Mouse (Mus musculus) forelimb bud, embryonic 11.5 days (tissue): ENCODE measurements around the gene Fam43b.

Experiments
- DNase-seq: peaks from one replicate; pipeline ENCODE4 v3.0.0-alpha.2; 2012; ENCODE audit warnings: low read depth, low spot score

Gene Fam43b

DNA sequence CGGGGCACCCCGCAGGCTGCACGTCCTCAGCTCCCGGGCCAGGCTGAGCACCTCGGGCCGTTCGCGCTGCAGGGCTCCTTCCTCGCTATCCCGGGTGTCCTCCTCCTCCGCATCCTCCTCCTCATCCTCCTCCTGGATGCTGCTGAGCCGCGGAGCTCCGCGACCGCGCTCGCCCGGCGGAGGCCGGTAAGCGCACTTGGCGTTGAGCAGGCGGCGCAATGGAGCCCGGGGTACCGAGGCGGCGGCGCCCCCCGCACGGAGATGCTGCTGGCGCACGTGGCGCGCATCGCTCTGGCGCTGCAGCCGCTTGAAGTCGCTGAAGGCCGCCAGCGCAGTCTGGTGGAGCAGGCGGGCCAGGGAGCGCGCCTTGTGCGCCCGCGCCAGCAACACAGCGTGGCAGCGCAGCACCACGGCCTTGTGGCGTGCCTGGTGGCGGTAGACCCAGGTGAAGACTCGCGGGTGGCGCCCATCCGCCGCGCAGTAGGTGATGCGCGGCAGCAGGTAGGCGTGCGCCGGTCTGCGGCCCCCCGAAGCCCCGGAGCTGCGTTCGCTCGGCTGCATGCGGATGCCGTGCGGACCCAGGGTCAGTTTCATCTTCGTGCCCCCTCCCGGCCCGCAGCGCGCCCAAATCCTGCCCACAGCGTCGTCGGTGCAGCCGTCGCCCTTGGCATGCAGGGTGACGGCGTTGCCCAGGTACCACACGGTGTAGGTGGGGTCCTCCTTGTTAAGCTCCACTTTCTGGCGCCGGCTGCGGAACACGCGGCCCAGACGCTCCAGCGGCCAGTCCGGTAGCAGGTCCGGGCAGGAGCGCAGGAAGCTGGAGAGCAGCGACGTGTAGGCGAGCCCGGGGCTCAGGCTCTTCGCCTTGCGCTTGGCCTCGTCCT lies 999 bp downstream of the Fam43b start:
- DNase-seq = no peak

GRCm38 (mm10) chr4:138393703-138394102 lies 2.6 kb downstream of the Fam43b start:
- DNase-seq = no peak

GRCm38 (mm10) chr4:138383789-138384188 lies 12.5 kb downstream of the Fam43b start:
- no peak for DNase-seq

DNA sequence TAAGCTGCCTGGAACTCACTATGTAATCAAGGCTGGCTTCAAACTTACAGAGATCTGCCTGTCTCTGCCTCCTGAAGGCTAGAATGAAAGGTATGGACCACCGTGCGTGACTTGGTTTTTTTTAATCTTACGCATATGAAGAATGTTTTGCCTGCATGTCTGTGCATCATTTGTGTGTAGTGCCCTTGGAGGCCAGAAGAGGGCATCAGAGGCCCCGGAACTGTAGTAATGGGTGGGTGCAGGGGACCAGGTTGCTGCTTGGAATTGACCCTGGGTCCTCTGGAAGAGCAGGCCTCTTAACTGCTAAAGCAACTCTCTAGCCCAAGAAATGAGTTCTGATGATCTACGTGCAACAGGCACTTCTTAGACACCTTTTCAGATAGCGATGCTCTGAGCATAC lies 13.9 kb downstream of the Fam43b start:
- no peak for DNase-seq

- DNase-seq = no peak
Measured at GRCm38 (mm10) chr4:138380132-138380689, 16.1 kb downstream of the Fam43b start.

DNA sequence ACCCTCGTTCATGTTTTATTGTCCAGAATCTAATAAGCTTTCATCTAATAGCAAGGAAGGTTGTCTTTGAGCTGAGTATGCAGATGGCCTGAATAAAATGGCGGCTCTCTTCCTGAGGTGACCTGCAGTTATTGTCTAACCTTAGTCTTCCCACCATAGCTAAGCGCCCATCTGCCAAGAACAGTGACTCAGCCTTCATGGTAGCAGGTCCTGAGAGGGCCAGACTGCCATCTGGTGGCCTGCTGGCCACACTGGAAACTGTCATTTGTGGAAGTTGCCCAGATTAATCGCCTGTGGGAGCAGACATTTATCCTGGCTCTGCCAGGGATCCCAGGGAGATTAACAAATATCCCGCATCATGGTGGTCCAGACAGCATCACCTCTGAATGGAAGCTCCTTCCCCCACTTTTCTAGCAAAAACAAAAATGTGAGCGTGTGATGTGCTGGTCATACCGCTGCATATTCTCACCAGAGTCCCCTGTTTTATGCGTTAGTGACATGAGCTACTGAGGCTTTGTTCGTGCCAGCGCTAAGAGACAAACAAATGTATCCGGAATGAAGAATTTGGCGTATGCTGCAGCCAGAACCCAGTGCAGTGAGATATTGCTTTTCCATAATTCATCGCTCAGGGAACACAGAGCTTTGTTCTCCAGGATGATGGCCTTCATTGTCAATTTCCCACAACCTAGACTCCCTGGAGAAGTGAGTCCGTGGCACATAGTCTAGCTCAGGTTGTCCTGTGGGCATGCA lies 17.1 kb downstream of the Fam43b start:
- DNase-seq = peak; percentile 40

DNA sequence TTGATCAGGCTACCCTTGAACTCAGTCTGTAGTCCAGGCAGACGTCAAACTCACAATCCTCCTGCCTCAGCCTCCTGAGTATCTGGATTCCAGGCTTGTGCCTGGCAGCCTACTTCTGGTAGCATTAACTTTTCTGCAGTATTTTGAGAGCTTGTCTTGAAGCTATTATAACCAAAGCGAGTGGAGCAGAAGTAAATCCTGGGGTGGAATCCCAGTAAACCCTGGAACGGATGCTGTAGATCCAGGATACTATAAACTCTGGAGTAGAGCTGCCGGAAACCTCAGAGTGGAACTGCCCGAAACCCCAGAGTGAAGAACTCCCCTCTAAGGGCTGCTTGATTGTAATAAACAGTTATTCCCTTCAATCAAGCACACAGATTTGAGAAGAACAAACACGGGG lies 18.8 kb downstream of the Fam43b start:
- DNase-seq = peak; percentile 68

- no peak for DNase-seq
Measured at GRCm38 (mm10) chr4:138375117-138375516, 21.2 kb downstream of the Fam43b start.

DNA sequence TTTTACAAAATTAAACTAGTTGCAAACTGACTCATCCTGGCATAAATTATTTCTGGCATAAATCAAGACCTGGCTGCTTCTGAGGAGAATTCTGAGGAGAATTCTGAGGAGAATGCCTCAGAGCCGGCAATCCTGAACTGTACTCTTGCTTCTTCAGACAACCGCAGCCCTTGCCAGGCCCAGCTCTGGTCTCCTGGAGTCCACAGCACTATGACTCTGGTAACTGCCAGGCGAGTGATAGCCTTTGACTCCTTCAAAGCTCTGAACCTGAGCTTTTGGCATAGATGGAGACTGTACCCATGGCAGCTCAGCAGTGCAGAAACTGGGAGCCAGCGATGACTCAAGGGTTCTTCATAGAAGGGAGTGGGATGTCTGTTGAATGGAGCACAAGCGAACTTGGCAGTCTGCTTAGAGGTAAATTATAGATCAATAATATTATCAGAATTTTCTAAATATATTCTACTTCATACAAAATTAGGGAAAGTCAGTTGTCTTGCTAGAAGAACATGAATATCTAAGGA lies 25.3 kb downstream of the Fam43b start:
- DNase-seq = no peak

DNA sequence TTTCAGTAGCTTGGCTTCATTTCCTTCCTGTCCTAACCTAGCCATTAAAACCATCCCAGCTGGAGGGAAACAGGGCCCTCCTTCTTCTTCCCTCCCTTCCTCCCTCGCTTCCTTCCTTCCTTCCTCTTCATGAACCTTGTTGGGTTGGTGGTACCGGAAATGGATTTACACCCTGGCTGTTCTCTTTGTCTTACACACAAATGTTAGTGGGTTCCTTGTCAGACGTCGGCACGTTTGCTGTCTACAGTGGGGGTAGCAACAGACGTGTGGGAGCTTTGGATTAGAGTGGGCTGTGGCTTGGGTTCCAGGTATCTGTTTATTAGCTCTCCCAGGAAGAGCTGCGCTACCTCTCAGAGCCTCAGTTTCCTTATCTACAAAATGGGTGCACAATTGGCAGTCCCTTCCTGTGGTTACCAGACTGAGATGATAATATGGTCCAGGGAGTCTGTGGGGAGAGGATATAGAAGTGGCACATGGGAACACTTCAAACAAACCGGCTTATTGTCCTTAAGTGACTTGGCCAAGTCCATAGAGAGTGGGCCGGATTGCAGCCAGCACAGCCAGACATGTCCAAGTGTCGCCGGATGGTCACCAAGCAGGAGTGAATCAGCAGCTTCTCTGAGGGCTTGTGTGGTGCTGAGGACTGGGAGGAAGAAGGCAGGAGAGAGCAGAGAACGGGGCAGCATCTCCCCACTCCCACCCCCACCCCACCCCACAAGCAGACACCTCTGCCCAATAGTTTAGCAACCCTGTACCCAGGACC lies 27.6 kb downstream of the Fam43b start:
- DNase-seq = no peak

DNA sequence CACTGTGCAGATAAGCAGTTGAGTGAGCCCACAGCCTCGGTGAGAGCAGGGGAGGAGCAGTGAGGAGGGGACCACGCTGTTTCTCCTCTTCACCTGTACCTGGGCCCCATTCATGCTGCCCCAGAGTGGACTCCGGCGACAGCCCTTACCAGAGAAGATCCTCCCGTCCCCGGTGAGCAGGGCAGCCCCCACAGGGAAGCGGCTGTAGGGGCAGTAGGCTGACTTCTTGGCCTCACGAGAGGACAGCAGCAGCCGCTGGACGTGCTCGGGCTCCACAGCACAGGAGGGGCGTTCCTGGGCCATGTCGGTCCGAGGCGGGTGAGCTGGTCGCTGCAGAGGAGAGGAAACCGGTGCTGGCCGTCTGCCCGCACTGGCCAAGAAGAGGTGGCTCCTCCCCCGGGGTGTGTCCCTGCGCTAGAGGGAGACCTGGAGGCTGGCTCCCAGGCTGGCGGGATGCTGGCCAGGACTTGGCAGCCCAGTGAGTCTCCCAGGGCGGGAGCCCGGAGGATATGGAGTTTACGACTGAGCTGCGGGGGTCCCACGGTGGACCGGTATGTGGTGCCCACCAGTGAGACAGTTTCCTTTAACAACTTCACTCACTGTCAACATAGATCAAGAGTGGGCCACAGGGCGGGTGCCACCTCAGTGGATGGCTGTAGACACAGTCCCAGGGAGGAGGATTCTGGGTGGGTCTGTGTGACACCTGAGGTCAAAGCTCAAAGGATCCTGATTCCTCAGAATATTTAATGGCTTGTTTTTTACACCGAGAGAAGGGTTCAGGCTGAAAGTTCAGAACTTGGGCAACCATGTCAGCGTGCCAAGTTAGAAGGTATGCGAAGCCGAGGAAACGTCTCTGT lies 28.5 kb downstream of the Fam43b start, which contains the start of gene Cda:
TSS of gene Cda (minus strand) at position 352 of the 857 bp plus-strand sequence.
- DNase-seq = peak; percentile 60

DNA sequence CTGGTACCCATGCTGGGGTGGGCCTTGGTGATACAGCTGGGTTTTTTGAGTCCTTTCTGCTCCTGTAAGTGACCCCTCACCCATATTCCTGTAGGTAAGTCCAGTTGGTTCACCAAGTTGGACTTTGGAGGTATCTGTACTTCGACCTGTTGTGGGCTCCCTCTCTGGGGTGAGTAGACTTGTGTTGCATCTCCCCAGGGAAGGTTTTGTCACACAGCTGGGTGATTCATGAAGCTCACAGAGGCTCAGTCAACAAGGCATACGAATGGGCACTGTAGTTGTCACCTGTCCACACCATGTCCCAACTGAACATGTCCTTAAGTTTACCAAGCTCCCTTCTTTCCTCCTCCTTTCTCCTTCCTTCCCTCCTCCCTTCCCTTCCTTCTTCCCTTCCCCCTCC lies 29.8 kb downstream of the Fam43b start:
- DNase-seq = no peak

- DNase-seq = no peak
Measured at GRCm38 (mm10) chr4:138363511-138363910, 32.8 kb downstream of the Fam43b start.

- DNase-seq = no peak
Measured at GRCm38 (mm10) chr4:138362883-138363282, 33.4 kb downstream of the Fam43b start.

GRCm38 (mm10) chr4:138361370-138361821 lies 34.9 kb downstream of the Fam43b start:
- no peak for DNase-seq

DNA sequence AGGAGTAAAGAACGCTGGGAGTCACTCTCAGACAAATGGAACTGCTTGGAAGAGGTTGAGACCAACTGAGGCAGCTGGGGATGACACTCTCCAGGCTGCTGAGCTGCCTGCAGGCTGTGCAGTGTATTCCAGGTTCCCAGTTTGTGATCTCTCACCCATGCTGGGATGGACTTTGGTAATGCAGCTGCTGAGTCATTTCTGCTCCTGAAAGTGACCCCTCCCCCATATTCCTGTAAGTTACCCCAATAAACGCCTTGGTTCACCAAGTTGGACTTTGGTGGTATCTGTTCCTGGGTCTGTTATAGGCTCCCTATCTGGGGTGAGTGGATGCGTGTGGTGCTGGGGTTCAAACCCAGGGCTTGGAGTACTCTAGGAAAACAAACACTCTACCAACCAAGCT lies 38.2 kb downstream of the Fam43b start:
- no peak for DNase-seq

- no peak for DNase-seq
Measured at GRCm38 (mm10) chr4:138356551-138356950, 39.8 kb downstream of the Fam43b start.

- DNase-seq = no peak
Measured at GRCm38 (mm10) chr4:138356141-138356540, 40.2 kb downstream of the Fam43b start.

DNA sequence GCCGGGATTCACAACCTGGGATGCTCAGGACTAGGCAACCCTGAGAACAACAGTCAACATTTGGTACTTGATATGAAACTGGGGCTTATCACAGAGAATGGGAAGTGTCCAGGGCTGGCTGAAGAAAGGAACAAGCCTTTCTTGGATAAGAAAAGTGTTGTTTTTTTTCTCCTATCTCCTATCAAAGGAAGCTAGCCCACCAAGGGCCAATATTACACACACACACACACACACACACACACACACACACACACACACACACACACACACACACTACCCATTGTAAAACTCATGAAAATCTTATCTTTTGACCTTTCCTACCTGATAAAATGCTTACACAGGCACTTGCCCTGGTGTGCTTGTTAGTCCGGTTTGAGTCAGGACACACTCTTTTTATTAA lies 40.8 kb downstream of the Fam43b start:
- no peak for DNase-seq

DNA sequence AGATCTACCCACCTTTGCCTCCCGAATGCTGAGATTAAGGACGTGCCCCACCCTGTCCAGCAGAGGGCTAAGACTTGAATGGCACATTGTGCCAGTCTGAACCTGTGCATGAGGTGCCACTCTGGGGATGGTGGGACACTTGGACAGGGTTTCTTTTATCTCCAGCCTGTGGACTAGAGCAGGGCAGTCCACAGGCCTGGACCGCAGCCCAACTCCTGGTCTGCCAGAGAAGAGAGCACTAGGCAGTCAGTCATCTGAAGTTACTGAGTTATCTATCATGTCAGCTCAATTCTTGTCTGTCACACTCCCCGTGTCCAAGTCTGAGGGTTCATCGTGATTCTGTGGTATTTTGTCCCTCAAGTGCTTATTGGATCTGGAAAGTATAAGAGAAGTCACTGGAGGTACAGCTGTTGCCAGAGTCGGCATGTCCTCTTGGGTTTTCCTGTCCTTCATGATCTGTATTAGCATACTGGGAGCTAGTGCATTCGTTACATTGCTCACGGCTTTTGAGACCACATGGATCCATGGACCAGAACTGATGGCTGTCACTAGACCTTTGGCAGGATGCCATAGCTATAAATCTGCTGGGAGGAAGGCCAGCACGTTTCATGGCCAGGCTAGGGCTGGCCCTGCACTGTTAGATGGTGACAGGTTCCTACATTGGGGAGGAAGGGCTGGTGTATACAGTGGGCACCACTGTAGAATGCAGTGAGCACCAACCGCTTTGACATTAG lies 42.7 kb downstream of the Fam43b start:
- no peak for DNase-seq
